Mouse (Mus musculus) ES-Bruce4 (cell line): ENCODE data around the gene Gm867.

Experiments
- CTCF ChIP-seq: IDR thresholded peaks from one replicate; pipeline ENCODE4 v1.8.1; 2011; ENCODE audit warnings: low read depth, low read length
- EP300 ChIP-seq: IDR thresholded peaks from 2 replicates; pipeline ENCODE4 v1.6.1; 2011; ENCODE audit warnings: low read depth, low read length; ENCODE audit not compliant: insufficient read depth
- POLR2A ChIP-seq: IDR thresholded peaks from one replicate; pipeline ENCODE4 v1.8.1; 2011; ENCODE audit warnings: low read length; ENCODE audit not compliant: insufficient read depth

DNA sequence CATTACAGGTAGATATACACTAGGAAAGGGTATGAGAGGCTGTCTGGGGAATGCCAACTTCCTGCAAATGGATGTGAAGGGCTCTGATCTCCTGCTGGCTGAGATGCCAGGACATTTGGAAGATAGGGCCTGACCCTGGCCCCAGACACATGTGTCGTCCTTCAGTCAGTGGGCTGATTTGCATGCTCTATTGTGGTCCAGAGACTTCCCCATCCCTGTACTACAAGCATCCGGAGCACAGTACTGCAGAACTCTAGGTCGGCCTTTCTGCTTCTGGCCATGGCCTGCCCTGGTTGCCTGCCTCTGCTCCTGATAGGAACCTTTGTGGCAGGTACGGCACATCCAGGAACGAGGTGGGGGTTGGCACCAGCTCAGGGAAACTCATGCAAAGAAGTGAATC, 7.6 kb upstream of the Gm867 start:
- TF ChIP-seq CTCF (no peak), POLR2A (no peak), EP300 (no peak)
